Mouse (Mus musculus) embryonic fibroblast, embryonic 13.5 days (primary cell): ENCODE measurements around the gene Zbtb42.

ENCODE experiments used
- CTCF ChIP-seq: IDR thresholded peaks from 2 replicates; pipeline ENCODE4 v1.5.1; 2011; ENCODE audit warnings: mild to moderate bottlenecking, control low read depth, low read length, moderate library complexity, borderline replicate concordance; ENCODE audit not compliant: insufficient read depth
- POLR2A ChIP-seq: IDR thresholded peaks from 2 replicates; pipeline ENCODE4 v1.6.1; 2011; ENCODE audit warnings: low read depth, mild to moderate bottlenecking, control low read depth, low read length, moderate library complexity

DNA sequence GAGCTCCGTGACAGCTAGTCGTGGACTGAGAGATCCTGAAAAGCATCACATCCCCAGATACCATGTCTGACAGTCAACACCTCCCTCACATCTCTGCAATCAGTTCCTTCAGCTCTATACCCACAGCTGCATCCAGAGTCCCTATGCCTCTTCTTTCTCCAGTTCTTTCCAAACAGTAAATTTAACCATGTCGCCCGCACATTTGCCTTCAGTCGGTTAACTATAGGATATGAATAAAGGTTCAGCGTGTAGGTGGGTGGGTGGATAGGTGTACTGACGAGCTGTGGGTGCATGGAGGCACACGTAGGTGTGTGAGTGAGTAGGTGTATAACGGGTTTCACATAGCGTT is 15.5 kb downstream of the Zbtb42 start:
- no peak for TF ChIP-seq CTCF
- TF ChIP-seq POLR2A, result no peak
